Mouse (Mus musculus) midbrain, embryonic 13.5 days (tissue): ENCODE data around the gene Rad51b. TPM values are rescaled to one million over a fixed set of nuclear protein-coding genes. Genes with fewer than 3 reads are reported as not detected.

Experiments
- ATAC-seq: fragments of 200-750 bp; cut with Nextera tagmentation; 2 replicates; pipeline ENCODE4 v1.8.0; 2017; ENCODE audit warnings: mild to moderate bottlenecking, moderate TSS enrichment, moderate library complexity
- H3K27ac ChIP-seq: fragments of 300-500 bp; sonication (generic); 2 replicates; pipeline ENCODE4 v1.5.1; 2015; ENCODE audit warnings: inconsistent platforms, mild to moderate bottlenecking, moderate library complexity
- H3K27me3 ChIP-seq: fragments of 300-500 bp; sonication (generic); 2 replicates; pipeline ENCODE4 v1.6.1; 2015; ENCODE audit warnings: mild to moderate bottlenecking, inconsistent platforms
- H3K36me3 ChIP-seq: fragments of 300-500 bp; sonication (generic); 2 replicates; pipeline ENCODE4 v1.6.1; 2015; ENCODE audit warnings: mild to moderate bottlenecking, inconsistent platforms
- H3K4me1 ChIP-seq: fragments of 300-500 bp; sonication (generic); replicated peaks from 2 replicates; pipeline ENCODE4 v1.6.1; 2015; ENCODE audit warnings: inconsistent platforms
- H3K4me2 ChIP-seq: fragments of 300-500 bp; sonication (generic); replicated peaks from 2 replicates; pipeline ENCODE4 v1.6.1; 2015; ENCODE audit warnings: moderate library complexity, mild to moderate bottlenecking, inconsistent platforms
- H3K4me3 ChIP-seq: fragments of 300-500 bp; sonication (generic); replicated peaks from 2 replicates; pipeline ENCODE4 v1.5.1; 2015; ENCODE audit warnings: mild to moderate bottlenecking, inconsistent platforms
- H3K9ac ChIP-seq: fragments of 300-500 bp; sonication (generic); replicated peaks from 2 replicates; pipeline ENCODE4 v1.6.1; 2015; ENCODE audit warnings: mild to moderate bottlenecking, inconsistent platforms
- H3K9me3 ChIP-seq: fragments of 300-500 bp; sonication (generic); 2 replicates; pipeline ENCODE4 v1.6.1; 2016; ENCODE audit warnings: mild to moderate bottlenecking, inconsistent platforms
- WGBS: fragments of 180-500 bp; shearing (Covaris S2); methylation state at CpG from one replicate; pipeline ENCODE4 v1.1.7; 2015; 5-methylcytosine and 5-hydroxymethylcytosine counted together
- polyA plus RNA-seq: library from polyadenylated mRNA; unstranded; fragments of >200 nt; fragmentation: Nextera tagmentation; extraction: Ambion mirVana; gene quantifications from 2 replicates; pipeline ENCODE4 v1.2.1, GENCODE M21; 2015

Rad51b gene
- polyA plus RNA-seq, 1 experiment from 2014 or later: 3.2 TPM

- Histone ChIP-seq H3K4me3 (no peak overlapping the region), H3K27ac (no peak overlapping the region), H3K4me1 (no peaks in the 10 kb centered on the region), H3K9ac (no peak overlapping the region), H3K27me3 (no peaks in the 10 kb centered on the region), H3K4me2 (no peak overlapping the region), H3K9me3 (no peaks in the 10 kb centered on the region), H3K36me3 (no peaks in the 10 kb centered on the region)
- 67% methylated on average over 6 of the region's 6 CpGs for WGBS
- ATAC-seq: no peak
Measured at GRCm38 (mm10) chr12:79442836-79443390, 145.8 kb downstream of the Rad51b start.

GRCm38 (mm10) chr12:79444646-79445045, 147.6 kb downstream of the Rad51b start:
- Histone ChIP-seq H3K9ac (no peak overlapping the region), H3K4me2 (no peak overlapping the region), H3K9me3 (no peaks in the 10 kb centered on the region), H3K4me1 (no peaks in the 10 kb centered on the region), H3K27ac (no peak overlapping the region), H3K4me3 (no peak overlapping the region), H3K27me3 (no peaks in the 10 kb centered on the region), H3K36me3 (no peaks in the 10 kb centered on the region)
- 78% methylated on average over 2 of the region's 2 CpGs for WGBS
- no peak for ATAC-seq

GRCm38 (mm10) chr12:79447039-79447438, 150.0 kb downstream of the Rad51b start:
- H3K27me3 ChIP-seq: no peaks in the 10 kb centered on the region
- no peak for ATAC-seq
- H3K36me3 ChIP-seq: no peaks in the 10 kb centered on the region
- no peaks in the 10 kb centered on the region for H3K9me3 ChIP-seq
- H3K27ac ChIP-seq: no peak overlapping the region
- H3K9ac ChIP-seq: no peak overlapping the region
- WGBS: 89% methylated on average over 3 of the region's 3 CpGs
- H3K4me1 ChIP-seq: no peaks in the 10 kb centered on the region
- H3K4me3 ChIP-seq: no peak overlapping the region
- H3K4me2 ChIP-seq: no peak overlapping the region

- Histone ChIP-seq H3K27me3 (no peaks in the 10 kb centered on the region), H3K4me3 (no peak overlapping the region), H3K4me1 (no peaks in the 10 kb centered on the region), H3K9ac (no peak overlapping the region), H3K9me3 (no peaks in the 10 kb centered on the region), H3K27ac (no peak overlapping the region), H3K4me2 (no peak overlapping the region), H3K36me3 (no peaks in the 10 kb centered on the region)
- 65% methylated on average over 8 of the region's 8 CpGs for WGBS
- ATAC-seq: no peak
Measured at GRCm38 (mm10) chr12:79449817-79450411, 152.8 kb downstream of the Rad51b start.

GRCm38 (mm10) chr12:79452882-79453281, 155.8 kb downstream of the Rad51b start:
- Histone ChIP-seq H3K4me2 (no peak overlapping the region), H3K36me3 (no peaks in the 10 kb centered on the region), H3K9me3 (no peaks in the 10 kb centered on the region), H3K4me1 (0 out of 2 replicates have a peak, but pooled peaks cover 6% of the 10 kb centered on the region), H3K9ac (no peak overlapping the region), H3K4me3 (no peak overlapping the region), H3K27ac (no peak overlapping the region), H3K27me3 (no peaks in the 10 kb centered on the region)
- no peak for ATAC-seq
- 89% methylated on average over 4 of the region's 4 CpGs for WGBS

- Histone ChIP-seq H3K27ac (no peak overlapping the region), H3K4me2 (no peak overlapping the region), H3K9ac (no peak overlapping the region), H3K4me1 (0 out of 2 replicates have a peak, but pooled peaks cover 6% of the 10 kb centered on the region), H3K9me3 (no peaks in the 10 kb centered on the region), H3K36me3 (no peaks in the 10 kb centered on the region), H3K4me3 (no peak overlapping the region), H3K27me3 (no peaks in the 10 kb centered on the region)
- no peak for ATAC-seq
- 77% methylated on average over 4 of the region's 4 CpGs for WGBS
Measured at GRCm38 (mm10) chr12:79454017-79454416, 156.9 kb downstream of the Rad51b start.

GRCm38 (mm10) chr12:79455061-79455847, 158.2 kb downstream of the Rad51b start:
- no peaks in the 10 kb centered on the region for H3K27me3 ChIP-seq
- no peak overlapping the region for H3K27ac ChIP-seq
- 0 out of 2 replicates have a peak, but pooled peaks cover 6% of the 10 kb centered on the region for H3K4me1 ChIP-seq
- no peak overlapping the region for H3K9ac ChIP-seq
- 51% methylated on average over 12 of the region's 12 CpGs for WGBS
- H3K4me3 ChIP-seq: no peak overlapping the region
- no peaks in the 10 kb centered on the region for H3K9me3 ChIP-seq
- 0 out of 2 replicates have a peak, but pooled peaks have one; percentile 48 for ATAC-seq
- H3K4me2 ChIP-seq: no peak overlapping the region
- no peaks in the 10 kb centered on the region for H3K36me3 ChIP-seq

- H3K4me2 ChIP-seq: no peak overlapping the region
- no peak overlapping the region for H3K27ac ChIP-seq
- H3K9me3 ChIP-seq: no peaks in the 10 kb centered on the region
- 37% methylated on average over 3 of the region's 3 CpGs for WGBS
- no peak for ATAC-seq
- no peak overlapping the region for H3K9ac ChIP-seq
- no peaks in the 10 kb centered on the region for H3K36me3 ChIP-seq
- H3K4me1 ChIP-seq: 0 out of 2 replicates have a peak, but pooled peaks cover 6% of the 10 kb centered on the region
- no peak overlapping the region for H3K4me3 ChIP-seq
- H3K27me3 ChIP-seq: no peaks in the 10 kb centered on the region
Measured at GRCm38 (mm10) chr12:79455848-79456164, 158.7 kb downstream of the Rad51b start.

GRCm38 (mm10) chr12:79456251-79456650, 159.2 kb downstream of the Rad51b start:
- no peaks in the 10 kb centered on the region for H3K27me3 ChIP-seq
- H3K36me3 ChIP-seq: no peaks in the 10 kb centered on the region
- no peak overlapping the region for H3K9ac ChIP-seq
- WGBS: 86% methylated on average over 9 of the region's 9 CpGs
- H3K9me3 ChIP-seq: no peaks in the 10 kb centered on the region
- no peak overlapping the region for H3K4me2 ChIP-seq
- H3K4me1 ChIP-seq: 0 out of 2 replicates have a peak, but pooled peaks cover 6% of the 10 kb centered on the region
- H3K4me3 ChIP-seq: no peak overlapping the region
- no peak overlapping the region for H3K27ac ChIP-seq
- no peak for ATAC-seq

GRCm38 (mm10) chr12:79463371-79463770, 166.3 kb downstream of the Rad51b start:
- H3K9me3 ChIP-seq: no peaks in the 10 kb centered on the region

GRCm38 (mm10) chr12:79470113-79470512, 173.0 kb downstream of the Rad51b start:
- Histone ChIP-seq H3K4me1 (no peaks in the 10 kb centered on the region), H3K4me2 (no peak overlapping the region), H3K27ac (no peak overlapping the region), H3K36me3 (no peaks in the 10 kb centered on the region), H3K27me3 (no peaks in the 10 kb centered on the region), H3K9me3 (no peaks in the 10 kb centered on the region), H3K4me3 (no peak overlapping the region), H3K9ac (no peak overlapping the region)
- ATAC-seq: no peak

More at GRCm38 (mm10) chr12:79463371-79463770, 166.3 kb downstream of the Rad51b start:
- no peak for ATAC-seq
- no peak overlapping the region for H3K9ac ChIP-seq
- H3K4me2 ChIP-seq: no peak overlapping the region
- WGBS: 89% methylated on average over 3 of the region's 3 CpGs
- H3K27ac ChIP-seq: no peak overlapping the region
- H3K36me3 ChIP-seq: no peaks in the 10 kb centered on the region
- no peaks in the 10 kb centered on the region for H3K27me3 ChIP-seq
- no peak overlapping the region for H3K4me3 ChIP-seq
- H3K4me1 ChIP-seq: no peaks in the 10 kb centered on the region

- Histone ChIP-seq H3K9ac (no peak overlapping the region), H3K36me3 (no peaks in the 10 kb centered on the region), H3K4me2 (no peak overlapping the region), H3K4me1 (peaks cover 5% of the 10 kb centered on the region; the same call in 1 of the 2 replicates), H3K4me3 (no peak overlapping the region), H3K27ac (no peak overlapping the region), H3K9me3 (no peaks in the 10 kb centered on the region), H3K27me3 (no peaks in the 10 kb centered on the region)
- WGBS: 89% methylated on average over 2 of the region's 2 CpGs
- ATAC-seq: no peak
Measured at GRCm38 (mm10) chr12:79471868-79472267, 174.8 kb downstream of the Rad51b start.
